Mouse (Mus musculus): ENCODE measurements at regions not wholly inside any gene's neighbourhood (a gene's known extent, or its start where the extent isn't known, plus 50 kb on each side); places are given as distances from the start of the nearest gene placed in this dataset.

GRCm38 (mm10) chr16:89625253-89625652 lies 54.3 kb upstream of the Krtap11-1 start:
- DNase-seq, result peak; percentile 60
